Mouse (Mus musculus) thymus, postnatal 10 days (tissue): ENCODE measurements around the gene Cd83.
A peak's percentile ranks its signal among the peaks of the same experiment; 100 is the strongest.

ENCODE experiments used
- DNase-seq, 2 experiments: peaks; one replicate each; pipeline ENCODE4 v3.0.0; 2021; ENCODE audit warnings: low spot score in 2 of 2

Cd83 gene

GRCm38 (mm10) chr13:43806371-43807271 is 22.0 kb downstream of the Cd83 start:
- no peak for DNase-seq

DNA sequence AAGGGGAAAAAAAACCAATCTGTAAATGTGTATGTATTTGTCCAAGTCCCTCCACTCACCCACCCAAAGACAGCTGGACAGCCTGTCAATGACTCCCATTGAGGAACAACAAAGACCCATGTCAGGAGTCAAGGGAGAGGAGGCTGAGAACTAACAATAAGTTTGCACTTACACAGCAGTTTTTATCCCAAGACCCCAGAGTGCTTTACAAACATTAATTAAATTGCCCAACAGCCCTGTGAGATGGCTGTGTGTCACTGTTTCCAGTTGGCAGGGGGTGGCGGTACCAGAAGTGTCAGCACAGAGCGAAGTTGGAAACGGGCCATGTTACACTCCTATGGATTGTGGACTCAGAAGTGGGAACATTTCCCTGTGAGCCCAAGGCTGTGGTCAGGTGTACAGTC is 22.7 kb downstream of the Cd83 start:
- no peak for DNase-seq

GRCm38 (mm10) chr13:43810621-43811020 is 26.0 kb downstream of the Cd83 start:
- DNase-seq: no peak

- no peak for DNase-seq
Measured at GRCm38 (mm10) chr13:43811835-43812234, 27.3 kb downstream of the Cd83 start.

DNA sequence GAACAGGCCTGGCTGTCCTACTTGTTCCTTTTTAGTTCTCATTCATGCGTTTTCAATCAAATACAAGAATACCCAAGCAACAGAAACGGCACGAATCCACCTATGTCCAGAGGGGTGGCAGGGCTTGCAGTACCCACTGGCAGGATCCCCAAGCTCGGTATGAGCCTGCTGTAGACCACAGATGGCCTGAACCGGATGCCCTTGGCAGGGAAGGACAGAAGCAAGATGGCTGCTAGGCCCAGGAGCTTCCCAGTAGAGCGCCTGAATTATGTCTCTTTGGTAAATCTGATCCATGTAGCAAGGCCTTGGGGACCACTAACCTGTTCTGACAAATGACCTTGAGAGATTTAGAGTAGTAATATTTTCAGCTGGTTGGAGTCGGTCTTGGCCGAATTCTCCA is 28.9 kb downstream of the Cd83 start:
- DNase-seq: no peak

GRCm38 (mm10) chr13:43817461-43817860 is 32.9 kb downstream of the Cd83 start:
- no peak for DNase-seq

- no peak for DNase-seq
Measured at GRCm38 (mm10) chr13:43818307-43819019, 33.9 kb downstream of the Cd83 start.

DNA sequence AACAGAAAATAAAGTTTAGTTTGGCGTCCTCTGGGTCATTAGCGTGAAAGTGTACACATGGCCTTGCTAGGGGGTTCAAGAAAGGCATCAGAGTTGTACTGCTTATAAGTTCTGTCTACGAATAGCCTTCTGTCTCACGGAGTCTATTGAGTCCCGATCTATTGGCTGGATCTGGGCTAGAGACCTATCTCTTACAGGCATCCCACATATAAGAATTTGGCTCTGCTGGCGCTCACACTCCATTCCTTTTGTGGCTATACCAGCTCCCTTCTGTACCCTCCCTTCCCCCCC is 34.4 kb downstream of the Cd83 start:
- DNase-seq: no peak

- DNase-seq: no peak
Measured at GRCm38 (mm10) chr13:43820071-43820470, 35.5 kb downstream of the Cd83 start.

GRCm38 (mm10) chr13:43822306-43822705 is 37.7 kb downstream of the Cd83 start:
- DNase-seq: no peak

DNA sequence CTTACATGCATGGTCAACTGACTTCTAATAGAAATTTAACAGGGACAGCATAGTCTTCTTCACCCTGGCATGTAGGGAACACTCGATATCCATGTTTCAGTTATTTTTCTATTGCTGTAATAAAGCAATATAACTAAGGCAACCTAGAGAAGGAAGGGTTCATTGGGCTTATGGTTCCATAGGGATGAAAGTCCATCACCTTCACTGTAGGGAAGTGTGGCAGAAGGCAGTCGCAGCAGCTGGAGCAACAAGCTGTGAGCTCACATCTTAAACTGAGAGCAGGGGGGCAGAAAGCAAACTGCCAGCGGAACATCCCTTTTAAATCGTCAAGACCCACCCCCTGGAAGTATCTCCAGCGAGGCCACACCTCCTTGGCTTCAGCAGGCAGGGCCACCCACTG is 44.1 kb downstream of the Cd83 start:
- no peak for DNase-seq

- peak; percentile 14 to 21 for DNase-seq
Measured at GRCm38 (mm10) chr13:43830892-43831673, 46.5 kb downstream of the Cd83 start.

- DNase-seq: peak; percentile 53 to 64
Measured at GRCm38 (mm10) chr13:43832731-43833130, 48.2 kb downstream of the Cd83 start.

DNA sequence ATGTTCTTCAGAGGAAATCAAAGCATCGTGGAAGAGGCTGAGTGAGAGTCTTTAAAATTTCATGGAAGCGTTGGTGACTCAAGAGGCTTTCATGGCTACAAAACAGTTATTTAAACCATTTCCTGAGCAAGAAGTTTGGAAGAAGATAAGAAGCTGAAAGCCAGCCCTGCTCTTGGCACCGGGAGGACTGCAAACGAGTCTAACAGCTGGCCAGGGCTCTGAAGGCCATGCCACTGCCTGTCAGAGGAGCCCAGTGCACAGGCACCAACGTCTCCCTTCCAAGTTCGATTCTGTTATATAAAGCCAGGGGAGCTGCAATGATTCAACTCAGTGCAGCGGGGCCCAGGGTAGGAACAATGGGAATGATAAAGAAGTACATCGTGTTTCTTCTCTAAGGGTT is 51.8 kb downstream of the Cd83 start:
- no peak for DNase-seq

DNA sequence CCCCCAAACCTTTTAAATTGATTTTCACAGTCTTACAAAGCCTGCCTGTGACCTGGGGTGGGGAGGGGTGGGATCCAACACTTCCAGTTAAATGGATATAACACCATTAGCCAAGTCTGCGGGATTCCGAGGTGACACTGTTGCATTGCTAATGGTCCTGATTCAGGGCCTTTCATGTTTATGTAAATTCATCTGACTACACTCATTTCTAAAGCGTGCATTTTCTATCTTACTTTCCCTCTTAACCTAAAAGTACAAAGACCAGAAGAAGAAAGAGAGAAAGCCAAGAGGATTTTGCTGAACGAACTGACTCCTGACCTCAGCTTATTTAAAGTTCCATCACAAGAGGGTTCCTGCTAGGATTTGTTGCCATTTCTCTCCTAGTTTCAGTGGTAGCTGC is 53.2 kb downstream of the Cd83 start:
- no peak for DNase-seq

DNA sequence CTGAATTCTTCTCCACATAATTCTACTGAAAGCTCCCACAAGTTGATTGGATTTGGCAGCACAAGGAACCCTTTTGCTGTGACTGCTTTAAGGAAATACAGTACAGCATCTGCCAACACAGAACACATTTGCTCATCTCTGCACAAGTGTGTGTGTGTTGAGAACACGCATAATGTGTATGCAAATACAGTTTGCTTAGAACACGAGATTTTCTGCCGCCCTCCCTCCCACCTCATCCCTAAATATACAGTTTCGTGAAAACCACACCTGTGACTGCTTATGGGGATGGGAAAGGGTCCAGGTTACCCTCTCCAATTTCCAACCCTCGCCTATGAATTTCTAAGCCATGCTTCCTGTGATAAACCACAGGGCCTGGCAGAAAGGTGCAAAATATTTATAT is 60.6 kb downstream of the Cd83 start:
- DNase-seq: no peak

DNA sequence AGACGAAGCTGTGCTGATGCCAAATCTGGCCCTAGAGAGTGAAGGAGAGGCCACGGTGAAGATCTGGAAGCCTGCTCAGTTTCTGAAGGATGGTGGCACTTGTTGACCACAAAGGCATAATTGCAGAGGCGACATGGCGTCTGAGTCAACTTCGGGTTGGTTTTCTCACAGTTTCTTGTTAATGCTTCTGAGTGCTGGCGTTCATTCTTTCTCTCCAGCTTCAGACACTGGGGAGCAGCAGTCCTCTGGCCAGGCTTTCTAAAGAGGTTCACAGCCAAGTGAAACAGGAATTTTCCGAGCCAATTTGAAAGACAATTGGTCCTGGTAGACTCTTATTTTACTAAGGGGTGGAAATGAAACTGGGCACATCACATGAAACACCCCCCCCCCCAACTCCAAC is 62.6 kb downstream of the Cd83 start:
- no peak for DNase-seq

DNA sequence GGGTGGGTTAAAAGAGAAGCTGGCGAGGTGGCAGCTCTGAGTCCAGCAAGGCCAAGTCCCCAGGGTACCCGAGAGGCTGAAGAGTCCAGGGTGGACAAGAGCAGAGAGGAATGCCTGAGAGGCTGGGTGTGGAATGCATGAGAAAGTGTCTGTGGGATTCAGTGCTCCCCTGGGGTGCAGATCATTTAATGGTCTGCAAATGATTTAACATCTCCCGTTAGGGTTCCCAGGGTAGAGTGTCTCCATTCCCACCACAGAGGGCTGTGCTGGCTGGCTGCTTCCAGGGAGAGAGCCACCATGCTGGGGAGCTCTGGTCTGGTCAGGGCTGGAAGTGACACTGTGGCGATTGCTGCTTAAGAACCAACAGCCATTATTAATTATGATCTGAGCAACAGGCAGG is 65.2 kb downstream of the Cd83 start:
- DNase-seq: no peak

GRCm38 (mm10) chr13:43851108-43851507 is 66.5 kb downstream of the Cd83 start:
- DNase-seq: no peak
